Mouse (Mus musculus): Measurements from ENCODE around the gene Gm42669.

DNA sequence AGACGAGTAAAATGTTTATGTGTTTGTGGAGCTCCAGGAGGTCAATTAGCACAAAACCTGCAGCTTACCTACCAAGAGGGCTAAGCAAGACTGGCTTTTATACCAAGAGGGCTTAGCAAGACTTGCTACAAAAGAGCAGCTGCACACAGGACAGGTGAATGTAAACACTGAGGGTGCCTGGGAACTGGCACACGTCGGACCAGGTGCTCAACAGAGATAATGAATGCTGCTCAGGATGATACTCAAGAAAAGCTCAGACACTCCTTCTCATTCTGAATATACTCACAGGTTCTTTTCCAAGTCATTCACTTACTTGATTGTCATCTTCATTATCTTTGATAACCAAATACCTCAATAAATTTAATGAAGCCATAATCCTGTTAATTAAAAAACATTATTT lies 49.5 kb downstream of the Gm42669 start:
- TF ChIP-seq CTCF (IDR thresholded peaks at IDR 0.05; ENCODE audit: borderline replicate concordance, control insufficient read depth, extremely low read depth, insufficient read depth, low read length, poor library complexity) (no peak), POLR2A (IDR thresholded peaks at IDR 0.05; ENCODE audit: control insufficient read depth, extremely low read depth, insufficient read depth, low read length, poor library complexity) (no peak)
